Comparison of ENCODE assay signal across 9 mouse cellular contexts in the genomic region with DNA sequence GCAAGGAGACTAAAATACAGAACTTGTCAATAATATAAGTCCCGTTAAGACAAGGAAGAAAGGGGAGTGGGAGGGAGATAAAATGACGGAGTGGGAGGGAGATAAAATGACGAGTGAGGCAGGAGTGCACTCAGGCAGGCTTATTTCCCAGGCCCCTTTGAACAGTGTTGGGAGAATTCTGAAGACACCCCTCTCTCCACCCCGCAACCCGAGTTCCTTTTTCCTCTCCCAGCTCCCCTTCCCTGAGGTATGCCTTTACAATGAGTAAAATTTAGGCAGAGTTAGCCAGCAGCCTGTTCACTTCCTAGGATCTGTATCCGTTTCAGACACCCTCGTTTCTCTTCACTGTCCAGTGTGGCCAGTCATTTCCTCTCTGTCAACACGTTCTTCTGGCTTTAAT.
DNase-seq lines count a peak whose midpoint lies in the region; ATAC-seq and TF ChIP-seq lines count a peak whose summit lies in the region.
"Had no signal": no experiment of that assay in that cellular context is flagged by ENCODE, and none has a peak within 500 bp of the region (broad histone marks: within the 10 kb centered on the region; RNA-seq: fewer than 3 reads in every experiment).

No protein-coding gene starts in this region.

- TF ChIP-seq CTCF in embryonic fibroblast, embryonic 13.5 days (IDR thresholded peaks at IDR 0.05; ENCODE audit: borderline replicate concordance, insufficient read depth, low read length), result no peak

- WGBS in kidney, embryonic 15.5 days, result 12% methylated on average over 8 of the region's 8 CpGs
- WGBS in hindbrain, embryonic 11.5 days, result 10% methylated on average over 8 of the region's 8 CpGs
- 13% methylated on average over 8 of the region's 8 CpGs for WGBS in midbrain, embryonic 14.5 days

- peaks cover 48% of the 10 kb centered on the region for H3K27me3 ChIP-seq in kidney, embryonic 15.5 days
- no peaks in the 10 kb centered on the region for H3K27me3 ChIP-seq in hindbrain, embryonic 11.5 days (ENCODE audit: control insufficient read depth, insufficient read depth, low read length)
- H3K27me3 ChIP-seq in midbrain, embryonic 14.5 days (ENCODE audit: control insufficient read depth, insufficient read depth, low read length), result 0 out of 2 replicates have a peak, but pooled peaks cover 6% of the 10 kb centered on the region

- DNase-seq in kidney, postnatal 14 days, result no peak
- DNase-seq in hindbrain, embryonic 11.5 days (ENCODE audit: low spot score), result peak; percentile 34
- DNase-seq in midbrain, embryonic 14.5 days, result peak; percentile 45
- no peak for DNase-seq in right cerebral cortex, postnatal 14 days
- no peak for DNase-seq in MN1 (ENCODE audit: low spot score)
- no peak for DNase-seq in layer of hippocampus, adult 9-11 months
- DNase-seq: adrenal gland, adult 8-10 months had no signal

- TF ChIP-seq POLR2A in embryonic fibroblast, embryonic 13.5 days (IDR thresholded peaks at IDR 0.05; ENCODE audit: low read depth, low read length), result no peak

- no peak overlapping the region for H3K27ac ChIP-seq in kidney, embryonic 15.5 days
- no peak overlapping the region for H3K27ac ChIP-seq in embryonic fibroblast, embryonic 13.5 days (ENCODE audit: insufficient read depth, low read length)
- no peak overlapping the region for H3K27ac ChIP-seq in hindbrain, embryonic 11.5 days (ENCODE audit: low read depth, low read length)
- no peak overlapping the region for H3K27ac ChIP-seq in midbrain, embryonic 14.5 days (replicated peaks; ENCODE audit: low read depth, low read length)

- no peaks in the 10 kb centered on the region for H3K36me3 ChIP-seq in kidney, embryonic 15.5 days
- H3K36me3 ChIP-seq in hindbrain, embryonic 11.5 days (ENCODE audit: control insufficient read depth, insufficient read depth, low read length), result no peaks in the 10 kb centered on the region
- H3K36me3 ChIP-seq in midbrain, embryonic 14.5 days (ENCODE audit: control insufficient read depth, insufficient read depth, low read length), result no peaks in the 10 kb centered on the region

- H3K4me2 ChIP-seq in kidney, embryonic 15.5 days, result peak overlapping the region; percentile 62
- H3K4me2 ChIP-seq in hindbrain, embryonic 11.5 days (replicated peaks; ENCODE audit: low read depth, low read length), result peak overlapping the region; percentile 39; the same call in 1 of the 2 replicates
- peak overlapping the region; percentile 55 for H3K4me2 ChIP-seq in midbrain, embryonic 14.5 days (ENCODE audit: low read length)

- peaks cover 13% of the 10 kb centered on the region for H3K4me1 ChIP-seq in kidney, embryonic 15.5 days
- no peaks in the 10 kb centered on the region for H3K4me1 ChIP-seq in embryonic fibroblast, embryonic 13.5 days (ENCODE audit: control insufficient read depth, insufficient read depth, low read length)
- no peaks in the 10 kb centered on the region for H3K4me1 ChIP-seq in hindbrain, embryonic 11.5 days (replicated peaks; ENCODE audit: control insufficient read depth, insufficient read depth, low read length)
- peaks cover 5% of the 10 kb centered on the region; the same call in 1 of the 2 replicates for H3K4me1 ChIP-seq in midbrain, embryonic 14.5 days (ENCODE audit: control insufficient read depth, insufficient read depth, low read length)

- H3K9me3 ChIP-seq in kidney, embryonic 15.5 days (replicated peaks), result no peaks in the 10 kb centered on the region
- no peaks in the 10 kb centered on the region for H3K9me3 ChIP-seq in hindbrain, embryonic 11.5 days (ENCODE audit: control insufficient read depth, low read length)
- H3K9me3 ChIP-seq in midbrain, embryonic 14.5 days (ENCODE audit: control insufficient read depth, low read length), result no peaks in the 10 kb centered on the region

- H3K4me3 ChIP-seq in kidney, embryonic 15.5 days (replicated peaks), result peak overlapping the region; percentile 33; the same call in 1 of the 2 replicates
- H3K4me3 ChIP-seq in embryonic fibroblast, embryonic 13.5 days (ENCODE audit: insufficient read depth, low read length), result peak overlapping the region; percentile 14; the same call in 1 of the 2 replicates
- no peak overlapping the region for H3K4me3 ChIP-seq in hindbrain, embryonic 11.5 days (ENCODE audit: low read depth, low read length)
- no peak overlapping the region for H3K4me3 ChIP-seq in midbrain, embryonic 14.5 days (replicated peaks; ENCODE audit: low read depth, low read length)

- no peak for ATAC-seq in kidney, embryonic 15.5 days (replicated peaks; ENCODE audit: low FRiP score)
- no peak for ATAC-seq in hindbrain, embryonic 11.5 days (ENCODE audit: low FRiP score)
- no peak for ATAC-seq in midbrain, embryonic 14.5 days (ENCODE audit: low FRiP score, low TSS enrichment)

- no peak overlapping the region for H3K9ac ChIP-seq in kidney, embryonic 15.5 days
- H3K9ac ChIP-seq in hindbrain, embryonic 11.5 days (ENCODE audit: low read depth, low read length), result no peak overlapping the region
- H3K9ac ChIP-seq in midbrain, embryonic 14.5 days (replicated peaks; ENCODE audit: low read length), result no peak overlapping the region

Comparison
In these comparisons a context has a peak if more than half of its experiments do, and no peak if none do; other contexts are left out.
1. H3K4me3 ChIP-seq: peak in kidney, embryonic 15.5 days (single experiment) and embryonic fibroblast, embryonic 13.5 days (single experiment); none in hindbrain, embryonic 11.5 days (single experiment) and midbrain, embryonic 14.5 days (single experiment).
2. DNase-seq: peak in hindbrain, embryonic 11.5 days (single experiment) and midbrain, embryonic 14.5 days (single experiment); none in kidney, postnatal 14 days (single experiment), right cerebral cortex, postnatal 14 days (single experiment), MN1 (single experiment) and layer of hippocampus, adult 9-11 months (single experiment).
3. Peak in every context shown above with its lines, with median percentiles within 50 percentile points of each other: H3K4me2 ChIP-seq.